Mouse (Mus musculus) monocyte, adult 2 months (primary cell): Measurements from ENCODE around the gene Mxra7.
"Not testable (repeated sequence)": the region's sequence is repeated elsewhere in the genome, so short reads cannot be mapped to it uniquely, and the experiment has no call there.

ENCODE experiments used
- DNase-seq, 2 experiments: peaks; one replicate each; pipeline ENCODE4 v3.0.0; 2022; ENCODE audit warnings: low spot score in 2 of 2, low read depth in 1 of 2

The Mxra7 gene

DNA sequence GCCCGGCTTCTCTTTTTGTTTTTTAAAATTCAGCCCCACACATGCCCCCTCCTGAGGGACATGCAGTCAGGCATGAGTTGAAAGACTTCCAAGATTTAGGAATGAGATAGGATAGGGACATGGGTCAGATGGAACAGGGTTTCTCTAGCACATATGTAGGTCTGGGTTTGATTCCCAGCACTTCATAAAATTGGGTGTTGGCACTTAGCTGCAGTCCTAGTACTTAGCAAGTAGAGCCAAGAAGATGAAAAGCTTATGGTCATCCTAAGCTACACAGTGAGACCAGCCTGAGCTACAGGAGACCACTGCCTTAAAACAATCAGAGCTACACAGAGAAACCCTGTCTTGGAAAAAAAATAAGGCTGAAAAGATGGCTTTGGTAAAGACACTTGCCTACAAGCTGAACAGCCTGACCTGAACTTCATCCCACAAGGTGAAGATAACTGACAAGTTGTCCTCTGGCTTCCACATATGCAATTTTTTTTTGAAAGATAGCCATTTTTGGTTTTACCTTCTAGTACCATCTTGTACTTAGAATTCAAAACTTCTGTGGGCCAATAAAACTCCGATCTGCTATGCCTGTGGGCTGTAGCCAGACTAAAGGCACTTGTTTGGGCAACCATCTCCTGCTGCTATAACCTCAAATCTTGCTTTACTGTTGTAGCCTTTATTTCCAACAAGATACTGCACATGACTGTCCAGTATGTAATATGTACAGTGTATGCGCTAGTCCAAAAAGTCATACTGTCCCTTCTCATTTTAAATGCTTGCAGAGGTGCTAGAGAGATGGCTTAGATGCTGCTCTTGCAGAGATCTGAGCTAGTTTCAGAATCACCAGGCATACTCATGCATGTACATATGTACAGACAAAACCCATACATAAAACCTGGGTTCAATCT is 19.6 kb upstream of the Mxra7 start:
- DNase-seq: no peak

- no peak for DNase-seq
Observed at GRCm38 (mm10) chr11:116846593-116847181, 18.8 kb upstream of the Mxra7 start.

DNA sequence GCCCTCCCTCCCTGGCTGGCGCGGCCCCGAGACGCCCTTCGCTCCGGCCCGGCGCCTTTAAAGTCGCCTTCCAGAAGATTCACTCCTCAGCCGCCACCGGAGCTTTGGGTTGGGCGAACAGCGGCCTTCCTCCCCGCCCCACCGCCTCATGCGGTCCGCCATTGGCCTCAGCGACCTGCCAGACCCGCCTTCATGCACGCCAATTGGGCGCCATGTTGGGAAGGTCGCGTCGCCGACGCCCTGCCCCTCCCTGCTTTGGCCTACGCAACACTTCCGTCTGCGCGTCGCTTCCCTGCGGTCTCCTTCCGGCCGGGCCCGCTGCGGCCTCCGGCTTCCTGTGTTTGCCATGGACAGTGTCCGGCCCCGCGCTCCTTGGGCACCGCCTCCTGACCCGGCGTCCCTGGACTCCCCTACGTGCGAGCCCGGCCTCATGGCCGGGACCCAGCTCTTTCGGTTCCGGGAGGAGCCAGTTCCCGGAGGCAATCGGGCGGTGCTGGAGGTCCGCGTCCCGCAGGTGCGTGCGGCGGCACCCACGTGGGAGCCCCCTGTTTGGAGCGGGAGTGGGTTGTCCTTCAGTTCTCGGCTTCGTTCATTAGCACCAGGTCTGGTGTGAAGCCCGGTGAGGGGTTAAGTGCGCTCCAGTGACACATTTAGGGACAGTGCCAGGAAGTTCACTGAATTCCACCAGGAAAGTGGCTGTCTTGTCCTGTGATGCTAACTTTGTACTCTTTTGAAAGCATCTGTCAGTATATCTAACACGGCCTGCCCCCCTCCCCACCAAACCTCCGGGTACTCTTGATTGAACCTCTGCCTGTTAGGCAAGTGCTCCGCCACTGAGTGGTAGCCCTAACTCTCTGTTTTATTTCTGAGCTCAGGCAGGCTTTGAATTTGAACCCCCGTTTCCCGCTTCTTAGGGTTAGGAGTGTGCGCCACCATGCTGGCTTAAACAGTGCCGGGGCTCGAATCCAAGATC is 15.7 kb upstream of the Mxra7 start, which contains the start of the genes Mettl23 and Jmjd6:
TSS of gene Mettl23 (plus strand) at position 18 of the 973 bp plus-strand sequence.
TSS of gene Jmjd6 (minus strand) at position 189 of the 973 bp plus-strand sequence.
- DNase-seq: peak; percentile 93 to 96

- peak; percentile 23 to 55 for DNase-seq
Observed at GRCm38 (mm10) chr11:116842531-116843260, 14.8 kb upstream of the Mxra7 start.

- no peak for DNase-seq
Observed at GRCm38 (mm10) chr11:116840748-116841147, 12.9 kb upstream of the Mxra7 start.

GRCm38 (mm10) chr11:116839601-116840000 is 11.8 kb upstream of the Mxra7 start:
- DNase-seq: no peak

GRCm38 (mm10) chr11:116838936-116839335 is 11.1 kb upstream of the Mxra7 start:
- no peak for DNase-seq

GRCm38 (mm10) chr11:116837441-116837840 is 9.6 kb upstream of the Mxra7 start:
- no peak for DNase-seq

DNA sequence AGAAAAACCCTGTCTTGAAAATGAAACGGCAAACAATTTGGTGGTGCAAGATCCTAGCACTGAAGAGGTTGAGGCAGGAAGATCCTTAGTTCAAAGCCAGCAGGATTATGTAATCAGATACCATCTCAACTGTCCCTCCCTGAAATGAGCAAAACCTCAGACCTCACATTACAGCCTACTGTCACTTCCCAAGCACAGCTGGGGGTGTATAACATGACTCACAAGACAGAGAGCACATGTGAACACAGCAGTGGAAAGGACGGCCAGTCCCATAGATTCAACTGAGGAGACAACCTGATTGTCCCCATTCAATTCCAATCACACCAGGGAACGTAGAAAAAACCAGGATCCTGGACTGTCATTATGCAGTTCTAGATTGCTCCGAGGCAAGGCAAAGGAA is 8.4 kb upstream of the Mxra7 start:
- no peak for DNase-seq

DNA sequence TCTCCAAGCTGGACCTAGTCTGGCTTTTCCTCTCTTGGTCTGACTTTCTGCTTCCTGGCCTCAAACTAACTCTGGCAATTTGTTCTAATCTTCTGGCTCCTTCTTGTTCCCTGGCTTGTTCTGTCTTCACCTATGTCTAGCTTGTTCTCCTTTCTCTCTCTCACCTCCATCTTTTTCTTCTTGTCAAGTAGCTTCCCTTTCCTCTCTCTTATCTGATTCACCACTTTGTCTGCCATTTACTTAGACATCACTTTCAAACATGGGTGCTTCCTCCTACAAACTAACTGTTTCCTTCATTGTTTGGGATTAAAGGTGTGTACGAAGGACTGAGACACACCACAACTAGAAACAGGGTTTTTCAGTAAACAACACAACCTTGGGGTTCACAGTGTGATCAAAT is 7.1 kb upstream of the Mxra7 start:
- DNase-seq: no peak

DNA sequence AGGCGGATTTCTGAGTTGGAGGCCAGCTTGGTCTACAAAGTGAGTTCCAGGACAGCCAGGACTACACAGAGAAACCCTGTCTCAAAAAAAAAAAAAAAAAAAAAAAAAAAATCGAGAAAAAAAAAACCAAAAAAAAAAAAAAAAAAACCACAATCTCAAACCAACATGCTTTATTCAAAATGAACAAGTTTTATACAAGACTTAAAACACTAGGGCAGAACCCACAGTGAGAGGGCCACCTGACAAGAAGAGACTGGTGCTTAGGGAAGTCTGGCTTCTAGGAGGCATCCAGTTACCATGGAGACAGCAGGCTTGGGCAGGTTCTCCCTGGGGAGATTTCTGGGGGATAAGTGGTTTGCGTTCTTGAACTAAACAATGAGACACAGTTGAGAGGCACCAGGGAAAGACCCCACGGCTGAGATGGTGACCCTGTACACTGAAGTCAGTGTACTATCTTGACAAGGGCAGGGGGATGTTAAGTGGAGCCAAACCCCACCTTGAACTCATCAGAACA is 4.4 kb upstream of the Mxra7 start:
- DNase-seq: no peak

GRCm38 (mm10) chr11:116826550-116827504 is 1.0 kb downstream of the Mxra7 start:
- DNase-seq: no peak

DNA sequence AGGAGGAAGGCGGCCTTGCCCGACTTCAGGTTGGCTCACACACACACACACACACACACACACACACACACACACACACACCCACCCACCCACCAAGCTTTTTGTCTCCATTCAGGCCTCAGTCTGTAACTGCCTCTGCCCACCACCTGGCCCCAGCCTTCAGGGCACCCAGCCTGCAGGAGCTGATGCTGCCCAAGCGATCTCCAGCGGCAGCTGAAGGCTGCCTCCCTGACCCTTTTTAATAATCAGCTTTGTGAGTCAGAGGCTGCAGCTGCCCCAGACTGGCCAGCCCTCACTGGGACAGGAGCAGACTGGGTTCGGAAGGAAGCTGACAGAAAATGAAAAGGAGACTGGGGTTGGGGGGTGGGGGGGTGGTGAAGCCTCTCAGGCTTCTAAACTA is 2.6 kb downstream of the Mxra7 start:
- DNase-seq: no peak

GRCm38 (mm10) chr11:116823885-116824284 is 4.0 kb downstream of the Mxra7 start:
- DNase-seq: not testable (repeated sequence)

DNA sequence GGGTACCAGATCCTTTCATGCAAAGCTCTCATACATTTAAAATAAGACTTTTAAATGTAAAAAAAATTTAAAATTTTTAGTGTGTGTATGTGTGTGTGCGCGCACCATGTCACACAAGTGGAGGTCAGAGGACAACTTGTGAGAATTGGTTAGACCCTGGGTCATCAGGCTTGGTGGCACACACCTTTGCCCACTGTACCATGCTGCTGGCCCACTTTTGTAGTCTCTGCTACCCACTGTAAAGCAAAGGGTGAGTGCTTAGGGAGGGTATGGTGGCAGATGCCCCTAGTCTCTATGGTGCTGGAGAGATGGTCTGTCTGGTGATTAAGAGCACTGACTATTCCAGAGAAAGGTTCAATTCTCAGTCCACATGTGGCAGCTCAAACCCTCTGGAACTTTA is 4.6 kb downstream of the Mxra7 start:
- no peak for DNase-seq

DNA sequence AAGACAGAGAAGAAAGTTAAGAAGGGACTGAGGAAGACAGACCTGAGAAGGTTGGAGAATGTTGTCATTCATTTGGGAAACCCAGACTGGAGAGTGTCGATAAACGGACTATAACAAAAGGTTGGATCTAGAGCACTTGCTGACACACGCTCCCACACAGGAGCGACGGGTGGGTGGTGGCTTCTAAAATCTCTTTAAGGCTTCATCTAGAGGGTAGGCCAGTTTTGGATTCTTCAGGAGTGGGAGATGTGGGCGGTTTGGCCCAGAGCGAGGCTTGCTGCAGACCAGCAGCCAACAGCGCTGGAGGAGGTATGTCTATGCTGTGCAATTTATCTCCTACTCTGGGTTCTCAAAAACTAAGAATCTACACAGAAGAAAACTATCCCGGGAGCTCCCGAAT is 5.2 kb downstream of the Mxra7 start:
- DNase-seq: no peak

- no peak for DNase-seq
Observed at GRCm38 (mm10) chr11:116822215-116822614, 5.6 kb downstream of the Mxra7 start.

- no peak for DNase-seq
Observed at GRCm38 (mm10) chr11:116821057-116821940, 6.5 kb downstream of the Mxra7 start.
